Mouse (Mus musculus): Measurements from ENCODE around the gene Dnaja4.
"Not testable (repeated sequence)": the region's sequence is repeated elsewhere in the genome, so short reads cannot be mapped to it uniquely, and the experiment has no call there.

Dnaja4 gene

DNA sequence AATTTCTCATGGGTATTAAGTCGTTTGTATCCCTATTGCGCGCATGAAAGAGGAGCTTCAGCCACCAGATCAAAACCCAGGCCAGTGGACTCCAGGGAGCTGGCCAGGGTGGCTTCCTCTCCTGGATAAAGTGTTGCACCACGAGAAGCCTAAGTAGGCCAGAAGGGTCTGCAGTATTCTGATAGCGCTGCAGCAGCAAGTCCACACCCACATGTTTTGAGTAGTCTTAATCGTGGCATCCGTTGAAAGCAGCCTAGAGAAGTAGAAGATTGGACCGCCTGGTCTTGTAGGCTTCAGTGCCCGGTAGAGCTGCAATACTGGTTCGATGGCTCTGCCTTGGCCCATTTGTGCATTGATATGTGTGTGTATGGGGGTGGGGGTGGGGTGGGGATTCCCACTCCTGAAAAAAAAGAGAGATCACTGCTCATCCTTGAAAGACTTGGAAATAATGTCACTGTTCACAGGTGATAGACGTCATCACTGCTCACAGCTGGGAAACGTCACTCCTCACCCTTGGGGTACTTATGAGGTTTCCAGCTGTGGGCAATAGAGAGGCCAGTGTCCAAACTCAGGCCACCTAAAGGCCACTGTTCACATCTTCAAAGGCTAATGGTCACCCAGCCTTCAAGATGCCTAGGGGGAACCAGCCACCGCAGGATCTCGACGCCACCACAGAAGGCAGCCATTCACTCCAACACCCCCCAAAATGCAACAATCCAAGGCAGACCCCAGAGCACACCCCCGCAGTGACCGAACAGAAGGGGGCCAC lies at the start of gene Dnaja4:
Dnaja4 (plus strand) TSS at position 556 of the 769 bp plus-strand sequence.
- peak; percentile 5 for DNase-seq

DNA sequence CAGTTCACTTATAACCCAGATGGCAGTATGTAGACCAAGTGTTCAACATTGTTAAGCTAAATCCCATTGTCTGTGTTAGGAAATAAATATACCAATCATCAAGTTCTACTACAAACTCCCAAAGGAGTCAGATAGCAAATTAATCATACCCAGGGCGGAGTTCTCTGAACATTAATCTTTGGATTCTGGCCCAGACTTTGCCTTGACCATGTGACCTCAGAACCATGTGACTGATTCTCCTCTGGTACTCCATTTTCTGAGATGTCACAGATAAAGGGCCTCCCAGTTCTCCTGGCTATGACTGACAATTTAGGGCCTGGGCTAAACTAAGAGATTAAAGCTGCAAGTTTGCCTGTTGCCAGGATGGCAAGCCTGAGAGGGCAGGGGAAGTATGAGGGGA lies 49.3 kb upstream of the Dnaja4 start:
- DNase-seq: no peak

DNA sequence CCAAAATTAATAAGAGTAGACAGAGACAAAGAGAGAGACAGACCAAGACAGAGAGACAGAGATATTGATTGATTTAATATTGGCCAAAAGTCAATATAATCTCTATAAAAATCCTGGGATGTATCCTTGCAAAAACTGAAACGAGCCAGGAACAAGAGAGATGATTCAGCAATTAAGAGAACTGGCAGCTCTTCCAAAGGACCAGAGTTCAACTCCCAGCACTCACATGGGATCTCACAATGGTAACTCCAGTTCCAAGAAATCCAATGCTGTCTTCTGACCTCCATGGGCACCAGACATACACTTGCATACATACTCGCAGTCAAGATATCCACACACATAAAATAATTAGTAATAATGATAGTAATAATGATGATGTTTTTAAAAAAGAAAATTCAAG lies 45.9 kb upstream of the Dnaja4 start:
- DNase-seq: no peak

DNA sequence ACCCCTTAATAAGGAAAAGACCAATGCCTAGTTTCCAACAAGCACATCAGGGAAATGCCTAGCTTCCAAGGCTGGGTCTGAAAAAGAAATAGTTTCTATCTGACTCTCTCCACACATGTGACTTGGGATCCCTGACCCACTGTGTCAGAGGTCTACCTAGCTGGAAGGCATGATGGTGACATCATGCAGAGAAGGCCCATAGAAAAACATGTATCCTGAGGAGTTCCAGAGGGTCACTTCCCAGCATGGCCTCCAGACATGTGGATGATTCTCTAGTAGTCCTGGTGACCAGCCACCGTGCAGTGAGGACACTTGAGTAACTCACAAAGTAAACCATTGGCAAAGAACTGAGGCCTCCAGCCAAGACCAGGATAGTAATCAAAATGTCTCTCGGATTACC lies 42.8 kb upstream of the Dnaja4 start:
- no peak for DNase-seq

DNA sequence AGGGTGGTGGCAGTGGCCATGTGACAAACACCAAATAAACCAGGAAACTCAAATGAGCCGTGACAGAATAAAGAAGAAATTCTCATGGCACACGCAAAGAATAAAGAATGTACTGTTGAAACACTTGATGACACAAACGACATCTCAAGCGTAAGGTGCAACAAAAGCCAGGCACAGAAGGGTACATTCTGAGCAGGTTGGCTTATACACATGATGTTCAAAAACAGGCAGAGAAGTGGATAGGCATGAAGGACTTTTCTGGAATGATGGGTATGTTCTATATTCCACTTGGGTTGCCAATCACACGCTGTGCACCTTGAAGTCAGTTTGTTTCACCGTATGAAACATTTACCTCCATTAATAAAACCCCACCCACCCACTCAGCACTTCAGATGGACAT lies 42.3 kb upstream of the Dnaja4 start:
- no peak for DNase-seq

DNA sequence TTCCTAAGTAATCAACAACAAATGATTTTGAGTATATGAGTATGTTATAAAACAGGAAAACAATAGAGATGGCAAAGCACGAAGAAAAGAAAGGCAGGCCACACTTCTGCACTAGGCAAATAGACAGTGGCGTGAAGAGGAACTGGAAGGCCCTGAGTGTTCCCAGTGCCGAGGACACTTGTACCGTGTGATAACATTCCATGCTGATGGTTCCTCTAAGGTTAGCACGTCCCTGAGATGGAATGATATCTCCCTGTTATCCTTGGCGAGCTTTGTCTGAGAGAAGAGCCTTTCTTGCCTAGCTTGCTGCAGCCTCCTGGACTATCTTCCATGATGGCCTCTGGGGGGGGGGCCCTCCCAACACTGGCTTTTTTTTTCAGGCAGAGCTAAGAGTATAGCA lies 39.9 kb upstream of the Dnaja4 start:
- DNase-seq: no peak

DNA sequence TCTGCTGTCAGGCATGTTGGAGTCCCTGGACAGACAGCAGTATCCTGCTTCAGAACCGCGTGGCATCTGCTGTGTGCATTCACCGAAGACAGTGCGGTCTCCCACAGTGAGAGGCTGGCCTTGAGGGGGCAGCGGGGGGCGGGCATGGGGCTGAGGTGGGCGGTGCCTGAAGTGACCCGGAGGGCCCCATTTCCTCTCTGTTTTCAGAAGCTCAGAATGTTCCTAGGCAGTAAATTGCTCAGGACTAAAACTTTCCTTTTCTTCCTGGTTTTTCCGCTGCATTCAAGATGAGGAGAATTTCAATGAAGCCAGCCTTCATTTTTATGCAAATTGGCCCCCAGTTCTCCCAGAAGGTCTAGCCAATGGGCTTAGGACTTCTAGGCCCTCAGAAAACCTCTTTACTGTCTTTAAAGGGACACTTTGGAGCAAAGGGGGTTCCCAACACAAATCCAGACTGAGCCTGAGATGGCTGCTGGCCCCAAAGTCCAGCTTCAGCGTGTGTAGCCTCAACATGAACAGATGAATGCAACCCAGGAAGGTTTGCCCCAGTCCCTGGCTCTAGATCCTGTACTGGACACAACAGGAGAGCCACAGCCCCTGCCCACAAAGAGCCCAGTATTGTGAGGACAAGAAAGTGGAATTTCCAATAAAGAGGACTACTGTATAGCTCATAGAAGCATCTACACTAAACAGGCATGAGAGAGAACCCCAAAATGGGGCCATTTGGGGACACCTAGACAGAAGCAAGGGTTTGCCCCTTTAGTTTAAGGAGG lies 36.9 kb upstream of the Dnaja4 start, which contains the start of gene Acsbg1:
Acsbg1 (minus strand) TSS at position 266 of the 773 bp plus-strand sequence.
- no peak for DNase-seq

DNA sequence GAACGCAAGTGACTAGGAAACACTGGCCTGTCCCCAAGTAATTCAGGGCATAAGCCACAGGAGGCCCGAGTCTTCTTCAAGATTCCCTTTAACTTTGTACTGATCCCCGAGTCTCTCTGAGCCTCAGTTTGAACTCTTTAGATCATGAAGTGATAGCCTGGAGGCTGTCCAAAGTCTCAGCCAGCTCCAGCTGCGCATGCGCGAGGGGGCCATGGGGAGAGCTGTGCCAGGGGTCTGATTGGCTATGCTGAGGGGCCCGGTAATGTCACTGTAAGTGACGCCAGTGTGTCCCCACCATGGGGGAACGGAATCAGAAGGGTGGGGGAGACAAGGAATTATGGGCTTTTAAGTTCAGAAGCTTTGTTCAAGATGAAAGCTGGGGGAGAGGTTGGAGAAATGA lies 34.3 kb upstream of the Dnaja4 start:
- no peak for DNase-seq

DNA sequence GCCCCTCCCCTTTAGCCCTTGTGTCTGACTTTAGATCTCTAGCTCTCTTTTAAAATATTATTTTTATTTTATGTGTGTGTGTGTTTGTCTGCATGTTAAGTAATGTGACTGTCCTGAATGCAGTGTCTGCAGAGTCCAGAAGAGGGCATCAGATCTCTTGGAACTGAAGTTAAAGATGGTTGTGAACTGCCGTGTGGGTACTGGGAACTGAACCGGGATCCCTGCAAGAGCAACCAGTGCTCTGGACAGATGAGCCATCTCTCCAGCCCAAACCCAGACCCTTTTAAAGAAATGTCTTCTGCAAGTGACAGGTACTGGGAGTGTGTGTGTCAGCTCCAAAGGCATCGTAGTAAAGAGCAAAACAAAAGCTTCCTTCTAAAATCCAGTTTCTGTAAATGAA lies 32.6 kb upstream of the Dnaja4 start:
- no peak for DNase-seq

DNA sequence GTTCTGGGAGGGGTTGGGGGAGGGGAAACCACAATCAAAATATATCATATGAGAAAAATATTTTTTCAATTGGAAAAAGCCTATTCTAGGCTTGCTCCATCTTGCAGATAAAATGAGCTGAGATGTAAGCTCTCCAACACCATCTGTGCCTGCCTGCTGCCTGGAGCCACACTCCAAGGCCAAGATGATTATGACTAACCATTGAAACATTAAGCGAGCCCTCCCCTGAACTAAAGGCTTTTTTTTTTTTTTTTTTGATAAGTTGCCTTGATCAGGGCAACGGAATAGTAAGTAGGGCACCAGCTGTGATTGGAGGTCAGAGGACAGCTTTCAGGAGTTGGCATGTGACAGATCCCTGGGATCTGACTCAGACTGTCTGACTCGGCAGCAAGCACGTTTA lies 30.2 kb upstream of the Dnaja4 start:
- no peak for DNase-seq

DNA sequence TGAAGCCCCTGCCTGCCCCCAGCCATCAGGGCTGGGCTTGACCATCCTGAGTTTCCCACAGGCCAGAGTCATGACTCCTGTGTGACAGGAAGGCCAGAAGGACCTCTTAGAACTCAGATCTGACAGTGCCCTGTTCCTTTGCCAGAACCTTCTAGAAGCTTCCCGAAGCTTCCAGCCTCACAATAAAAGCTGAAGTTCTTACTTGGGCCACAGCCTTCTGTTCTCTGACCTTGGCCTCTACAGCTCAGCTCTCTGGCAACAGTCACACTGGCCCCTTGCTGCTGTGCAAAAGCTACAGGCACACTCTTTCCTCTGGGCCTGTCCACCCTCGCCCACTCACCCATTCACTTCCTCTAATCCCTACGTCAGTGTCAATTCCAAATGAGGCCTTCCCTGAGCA lies 26.7 kb upstream of the Dnaja4 start:
- DNase-seq: no peak

DNA sequence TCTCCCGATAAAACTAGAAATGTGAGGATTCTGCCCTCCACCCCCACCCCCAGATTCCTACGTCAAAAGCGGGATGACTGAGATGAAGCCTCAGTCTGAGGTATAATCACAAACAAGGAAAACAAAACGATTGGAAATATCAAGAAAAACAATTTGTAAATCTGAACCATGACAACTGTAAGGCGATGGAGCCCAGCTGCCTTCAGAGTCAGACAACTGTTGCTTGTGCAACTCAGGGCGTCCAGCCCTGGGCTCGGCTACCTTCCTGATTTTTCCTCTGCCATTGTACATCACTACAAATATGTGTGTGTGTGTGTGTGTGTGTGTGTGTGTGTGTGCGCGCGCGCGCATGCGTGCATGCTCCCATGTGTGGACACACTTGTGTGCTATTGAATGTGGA lies 24.8 kb upstream of the Dnaja4 start:
- no peak for DNase-seq

DNA sequence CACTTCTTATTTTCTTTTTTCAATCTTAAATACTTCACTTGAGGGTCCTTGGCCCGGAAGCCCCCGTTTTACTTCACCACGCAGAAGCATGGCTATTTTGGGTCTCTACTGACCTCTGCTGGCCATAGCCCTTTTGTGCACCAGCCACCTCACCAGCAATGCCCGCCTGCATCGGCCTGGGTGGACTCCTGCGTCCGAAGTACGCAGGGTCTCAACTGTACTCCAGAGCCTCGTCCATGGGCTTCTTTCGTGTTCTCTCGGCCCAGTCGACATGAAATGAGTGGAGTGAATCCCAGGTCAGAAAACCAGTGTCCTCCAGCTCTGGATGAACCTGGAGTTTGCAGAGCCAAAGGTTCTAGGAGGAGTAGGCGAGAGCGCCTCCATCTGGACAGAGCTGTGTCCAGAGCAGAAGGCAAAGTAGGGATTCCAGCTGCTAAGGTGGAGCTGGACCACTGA lies 22.1 kb upstream of the Dnaja4 start:
- DNase-seq: peak; percentile 66

DNA sequence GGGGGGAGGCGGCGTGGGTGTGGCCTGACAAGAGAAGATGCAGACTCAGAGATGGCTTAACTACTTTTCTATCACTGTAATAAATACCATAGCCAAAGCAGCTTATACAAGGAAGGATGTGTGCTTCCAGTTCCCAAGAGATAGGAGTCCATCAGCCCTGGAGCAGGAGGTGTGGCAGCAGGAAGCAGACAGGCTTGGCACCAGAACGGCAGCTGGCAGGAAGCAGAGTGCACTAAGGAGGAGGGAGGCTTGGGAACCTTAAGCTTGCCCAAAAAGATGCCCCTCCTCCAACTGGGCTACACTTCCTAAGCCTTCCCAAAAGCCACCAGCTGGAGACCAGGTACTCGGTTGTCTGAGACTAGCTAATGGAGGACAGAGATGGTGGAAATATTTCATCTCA lies 15.8 kb upstream of the Dnaja4 start:
- DNase-seq: no peak

DNA sequence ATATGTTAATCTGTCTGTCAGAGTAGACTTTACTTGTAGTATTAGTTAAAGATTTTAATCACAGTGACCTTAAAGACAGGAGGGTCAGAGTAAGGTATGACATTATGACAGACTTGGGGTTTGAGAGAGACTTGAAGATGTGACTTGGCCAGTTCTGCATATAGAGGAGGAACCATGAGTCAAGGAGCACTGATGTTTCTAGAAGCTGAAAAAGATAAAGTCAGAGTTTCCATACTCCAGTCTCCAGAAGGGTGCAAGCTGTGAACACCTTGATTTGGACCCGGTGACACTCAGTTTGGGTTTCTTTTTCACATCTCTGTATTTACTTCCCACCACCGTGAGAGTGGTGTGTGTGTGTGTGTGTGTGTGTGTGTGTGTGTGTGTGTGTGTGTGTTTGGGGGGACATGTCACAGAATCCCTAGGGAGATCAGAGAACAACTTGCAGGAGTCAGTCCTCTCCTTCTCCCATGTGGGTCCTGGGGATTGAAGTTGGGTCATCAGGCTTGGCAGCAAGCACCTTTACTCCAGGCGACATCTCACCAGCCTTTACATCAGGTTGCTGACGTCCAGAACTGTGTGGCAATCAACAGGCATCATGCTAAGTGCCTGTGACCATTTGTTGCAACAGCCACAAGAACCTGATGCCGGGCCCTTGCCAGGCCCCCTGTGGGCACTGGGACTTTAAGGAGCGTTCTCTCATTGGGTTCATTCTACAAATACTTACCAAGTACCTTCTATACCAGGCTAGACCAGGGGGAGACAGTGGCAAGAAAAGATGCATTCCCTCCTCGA lies 14.7 kb upstream of the Dnaja4 start:
- no peak for DNase-seq

DNA sequence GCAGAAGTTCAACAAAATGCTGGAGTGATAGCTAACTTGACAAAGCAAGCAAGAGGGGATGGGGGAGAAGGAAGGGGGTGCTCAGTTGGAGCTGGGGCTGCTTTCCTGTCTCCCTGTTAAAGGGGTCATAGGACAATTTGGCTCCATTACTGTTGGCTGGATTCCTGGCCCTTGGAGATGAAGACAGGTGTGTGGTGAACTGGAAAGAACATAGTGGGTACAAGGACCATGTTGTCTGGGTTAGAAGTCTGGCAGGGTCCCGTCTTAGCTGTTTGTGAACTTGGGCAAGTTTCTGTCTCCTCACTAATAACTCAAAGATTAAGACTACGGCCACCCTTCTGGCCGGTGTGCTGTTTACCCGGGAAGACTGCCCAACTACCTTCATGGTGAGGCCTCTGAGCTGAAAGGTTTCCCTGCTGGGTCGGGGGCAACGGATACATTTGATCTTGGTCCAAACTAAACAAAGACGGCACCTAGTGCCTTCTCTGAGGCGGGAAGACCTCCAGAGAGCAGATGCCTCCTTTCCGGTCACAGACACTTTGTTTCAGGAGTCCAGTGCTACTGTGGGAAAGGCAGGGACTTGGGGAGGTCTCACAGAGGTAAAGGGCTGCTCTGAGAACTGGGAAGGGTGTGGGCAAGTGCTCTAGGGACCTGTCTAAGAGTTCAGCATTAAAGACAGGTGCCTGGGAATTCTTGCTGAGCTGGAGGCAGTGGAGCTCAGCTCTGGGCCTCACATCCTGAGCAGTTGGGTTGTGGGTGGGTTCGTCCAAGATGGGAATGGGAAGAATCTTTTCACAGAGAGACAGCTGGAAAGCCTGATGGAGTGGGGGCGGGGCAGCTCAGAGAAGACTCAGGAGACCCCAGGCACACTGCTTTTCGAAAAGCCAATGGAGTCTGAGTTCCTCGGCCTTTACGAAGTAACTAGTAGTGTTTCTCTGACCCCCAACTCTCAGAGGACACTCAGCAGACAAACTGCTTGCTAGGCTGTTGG lies 11.1 kb upstream of the Dnaja4 start:
- no peak for DNase-seq

DNA sequence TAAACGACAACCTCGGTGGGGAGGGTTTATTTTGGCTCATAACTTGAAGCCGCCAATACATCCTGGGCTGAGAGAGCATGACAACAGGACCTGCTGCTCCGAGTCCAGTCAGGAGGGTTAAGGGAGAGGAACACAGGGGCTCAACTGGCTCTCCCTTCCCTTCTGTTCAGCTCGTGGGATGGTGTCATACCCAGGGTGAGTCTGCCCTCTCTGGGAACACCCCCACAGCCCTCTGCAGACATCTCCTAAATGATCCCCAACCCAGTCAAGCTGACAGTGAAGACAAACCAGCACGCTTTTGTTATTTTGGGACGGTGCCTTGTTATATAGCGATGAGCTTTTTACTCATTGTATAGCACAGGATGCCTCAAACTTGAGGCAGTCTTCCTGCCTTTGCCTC lies 9.2 kb upstream of the Dnaja4 start:
- no peak for DNase-seq

DNA sequence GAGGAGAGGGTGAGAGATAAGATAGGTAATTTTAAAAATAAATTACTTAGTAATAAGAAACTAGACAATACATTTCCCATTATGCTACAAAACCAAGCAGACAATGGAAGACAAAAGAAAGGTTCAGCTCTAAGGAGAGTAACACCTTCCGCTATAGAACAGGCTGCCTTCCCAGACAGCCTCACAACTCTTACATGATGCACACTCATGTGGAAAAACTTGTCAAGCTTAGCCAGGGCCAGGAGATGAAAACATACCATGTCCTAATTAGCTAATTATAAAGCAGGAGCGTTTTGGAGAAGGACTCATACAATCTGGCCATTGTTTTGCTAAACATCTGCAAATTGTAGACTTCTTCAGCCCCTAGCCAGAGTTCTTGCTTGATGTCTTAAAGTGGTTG lies 8.0 kb upstream of the Dnaja4 start:
- not testable (repeated sequence) for DNase-seq

DNA sequence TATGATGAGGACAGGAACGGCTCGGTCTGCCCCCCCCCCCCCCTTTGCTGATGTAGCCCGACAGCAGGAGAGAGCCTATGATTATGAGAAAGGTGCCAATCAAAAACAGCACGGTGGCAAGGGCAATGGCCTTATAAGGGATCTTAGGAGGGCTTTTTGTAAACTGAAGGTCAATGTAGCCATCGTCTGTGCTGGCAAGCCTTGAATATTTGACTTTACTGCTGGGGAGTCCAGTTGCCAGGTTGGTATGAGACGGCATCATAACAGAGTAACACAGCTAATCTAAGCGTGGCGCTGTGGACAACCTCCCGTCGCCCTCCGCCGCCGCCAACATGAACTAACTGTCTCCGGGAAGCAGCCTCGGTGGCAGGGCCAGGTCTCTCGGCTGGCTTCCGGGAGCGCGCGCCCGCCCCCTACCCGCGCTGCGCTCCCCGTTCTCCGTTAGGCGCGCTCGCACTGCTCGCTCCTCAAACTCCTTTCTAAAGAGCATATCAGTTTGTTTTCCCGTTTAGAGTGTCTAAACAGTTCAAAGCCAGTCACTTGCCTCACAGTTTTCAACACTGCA lies 7.3 kb upstream of the Dnaja4 start:
- peak; percentile 68 for DNase-seq

DNA sequence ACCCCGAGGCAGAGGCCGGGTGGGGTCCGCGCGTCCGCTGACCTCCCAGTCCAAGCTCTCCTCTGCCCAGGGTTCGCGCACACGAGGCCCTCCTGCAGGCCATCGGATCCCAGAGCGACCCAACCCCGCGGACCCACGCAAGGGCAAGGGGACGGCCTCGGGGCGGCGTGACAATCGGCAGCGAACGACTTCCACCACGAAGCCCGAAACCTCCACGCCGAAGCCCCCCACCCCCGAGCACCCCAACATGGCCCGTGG lies 343 bp downstream of the Dnaja4 start:
- DNase-seq: no peak

DNA sequence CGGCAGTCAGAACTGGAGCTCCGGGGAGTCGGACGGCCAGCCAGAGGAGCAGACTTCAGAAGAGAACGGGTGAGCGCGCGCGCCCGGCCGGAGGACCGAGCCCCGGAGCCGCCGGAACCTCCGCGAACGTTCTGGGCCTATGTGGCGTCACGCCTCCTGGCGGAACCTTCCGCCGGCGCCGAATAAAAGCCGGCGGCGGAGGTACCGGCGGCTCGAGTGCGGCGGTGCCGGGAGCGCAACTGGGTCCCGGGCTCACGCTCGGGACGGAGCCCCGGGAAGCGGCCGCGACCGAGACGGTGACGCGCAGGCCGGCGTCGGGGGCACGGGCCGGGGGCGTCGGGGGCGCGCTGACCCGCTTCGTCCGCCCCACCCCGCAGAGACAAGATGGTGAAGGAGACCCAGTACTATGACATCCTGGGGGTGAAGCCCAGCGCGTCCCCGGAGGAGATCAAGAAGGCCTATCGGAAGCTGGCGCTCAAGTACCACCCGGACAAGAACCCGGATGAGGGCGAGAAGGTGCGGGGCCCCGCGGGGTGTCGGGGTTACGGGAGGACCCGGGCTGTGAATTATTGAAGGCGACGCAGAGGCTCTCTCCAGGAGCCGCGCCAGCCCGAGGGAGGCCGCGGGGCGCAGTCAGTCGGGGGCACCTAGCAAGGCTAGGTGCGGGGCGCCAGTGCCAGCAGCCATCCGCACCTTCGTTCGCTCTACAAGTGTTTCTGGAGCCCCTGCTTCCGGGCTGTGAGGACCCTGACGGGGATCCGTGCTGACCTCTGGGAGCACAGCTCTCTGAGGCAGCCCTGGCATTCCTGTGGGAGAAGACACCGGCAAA lies 886 bp downstream of the Dnaja4 start:
- peak; percentile 60 for DNase-seq

Measured in thymus, postnatal 14 days (tissue).